Mouse (Mus musculus): ENCODE data around the gene Kif21a. TPM values are rescaled to one million over a fixed set of nuclear protein-coding genes. Genes with fewer than 3 reads are reported as not detected.
A peak's percentile ranks its signal among the peaks of the same experiment; 100 is the strongest.

Kif21a gene
- 2.1 and 3.1 TPM in 2 replicates for polyA plus RNA-seq (2016; fragmentation: Nextera tagmentation; extraction: Ambion mirVana)

- Histone ChIP-seq H3K4me3 (peak within 1 kb of the TSS; percentile 81), H3K27ac (peak within 1 kb of the TSS; percentile 85), H3K4me1 (peaks cover 11% of the 10 kb centered on the region; the same call in 1 of the 2 replicates), H3K9me3 (replicated peaks) (no peaks in the 10 kb centered on the region), H3K27me3 (ENCODE audit: low read depth, poor library complexity, severe bottlenecking) (peaks cover 4% of the 10 kb centered on the region; the same call in 1 of the 2 replicates), H3K36me3 (no peaks in the 10 kb centered on the region)
- 2% methylated on average over 83 of the region's 89 CpGs for WGBS
- DNase-seq (ENCODE audit: low spot score), result peak; percentile 76
Measured at GRCm38 (mm10) chr15:91049496-91050441, at the start of gene Kif21a. Gene Kif21a (minus strand): TSS chr15:91049948.

GRCm38 (mm10) chr15:91096606-91097005 is 46.9 kb upstream of the Kif21a start:
- Histone ChIP-seq H3K36me3 (no peaks in the 10 kb centered on the region), H3K27ac (no peak overlapping the region), H3K27me3 (ENCODE audit: low read depth, poor library complexity, severe bottlenecking) (no peaks in the 10 kb centered on the region), H3K9me3 (replicated peaks) (no peaks in the 10 kb centered on the region), H3K4me3 (no peak overlapping the region), H3K4me1 (peaks cover 4% of the 10 kb centered on the region; the same call in 1 of the 2 replicates)
- DNase-seq (ENCODE audit: low spot score), result no peak
- 82% methylated on average over 6 of the region's 6 CpGs for WGBS

- Histone ChIP-seq H3K9me3 (replicated peaks) (no peaks in the 10 kb centered on the region), H3K27ac (no peak overlapping the region), H3K4me3 (no peak overlapping the region), H3K4me1 (peaks cover 4% of the 10 kb centered on the region; the same call in 1 of the 2 replicates), H3K36me3 (no peaks in the 10 kb centered on the region), H3K27me3 (ENCODE audit: low read depth, poor library complexity, severe bottlenecking) (no peaks in the 10 kb centered on the region)
- 89% methylated on average over 7 of the region's 7 CpGs for WGBS
- no peak for DNase-seq (ENCODE audit: low spot score)
Measured at GRCm38 (mm10) chr15:91089427-91089826, 39.7 kb upstream of the Kif21a start.

GRCm38 (mm10) chr15:91088071-91088470 is 38.3 kb upstream of the Kif21a start:
- no peak for DNase-seq (ENCODE audit: low spot score)
- Histone ChIP-seq H3K27me3 (ENCODE audit: low read depth, poor library complexity, severe bottlenecking) (no peaks in the 10 kb centered on the region), H3K4me1 (peaks cover 4% of the 10 kb centered on the region; the same call in 1 of the 2 replicates), H3K27ac (no peak overlapping the region), H3K36me3 (no peaks in the 10 kb centered on the region), H3K9me3 (replicated peaks) (no peaks in the 10 kb centered on the region), H3K4me3 (no peak overlapping the region)
- 94% methylated on average over 12 of the region's 12 CpGs for WGBS

GRCm38 (mm10) chr15:91077457-91078410 is 28.0 kb upstream of the Kif21a start:
- Histone ChIP-seq H3K27ac (no peak overlapping the region), H3K9me3 (replicated peaks) (no peaks in the 10 kb centered on the region), H3K36me3 (no peaks in the 10 kb centered on the region), H3K27me3 (ENCODE audit: low read depth, poor library complexity, severe bottlenecking) (no peaks in the 10 kb centered on the region), H3K4me3 (no peak overlapping the region), H3K4me1 (no peaks in the 10 kb centered on the region)
- DNase-seq (ENCODE audit: low spot score), result no peak
- WGBS, result 39% methylated on average over 15 of the region's 15 CpGs

- Histone ChIP-seq H3K4me3 (no peak overlapping the region), H3K36me3 (no peaks in the 10 kb centered on the region), H3K9me3 (replicated peaks) (no peaks in the 10 kb centered on the region), H3K27me3 (ENCODE audit: low read depth, poor library complexity, severe bottlenecking) (no peaks in the 10 kb centered on the region), H3K4me1 (no peaks in the 10 kb centered on the region), H3K27ac (no peak overlapping the region)
- no peak for DNase-seq (ENCODE audit: low spot score)
- 92% methylated on average over 1 of the region's 1 CpGs for WGBS
Measured at GRCm38 (mm10) chr15:91072440-91072839, 22.7 kb upstream of the Kif21a start.

- H3K27ac ChIP-seq, result no peak overlapping the region
- no peaks in the 10 kb centered on the region for H3K9me3 ChIP-seq (replicated peaks)
- H3K4me3 ChIP-seq, result no peak overlapping the region
- H3K36me3 ChIP-seq, result no peaks in the 10 kb centered on the region
- H3K4me1 ChIP-seq, result no peaks in the 10 kb centered on the region
- DNase-seq (ENCODE audit: low spot score), result no peak
- WGBS, result 92% methylated on average over 12 of the region's 12 CpGs
- no peaks in the 10 kb centered on the region for H3K27me3 ChIP-seq (ENCODE audit: low read depth, poor library complexity, severe bottlenecking)
Measured at GRCm38 (mm10) chr15:91064310-91064826, 14.6 kb upstream of the Kif21a start.

- Histone ChIP-seq H3K27me3 (ENCODE audit: low read depth, poor library complexity, severe bottlenecking) (no peaks in the 10 kb centered on the region), H3K9me3 (replicated peaks) (no peaks in the 10 kb centered on the region), H3K4me1 (no peaks in the 10 kb centered on the region), H3K4me3 (no peak overlapping the region), H3K36me3 (no peaks in the 10 kb centered on the region), H3K27ac (no peak overlapping the region)
- WGBS, result 80% methylated on average over 7 of the region's 7 CpGs
- no peak for DNase-seq (ENCODE audit: low spot score)
Measured at GRCm38 (mm10) chr15:91063845-91064244, 14.1 kb upstream of the Kif21a start.

GRCm38 (mm10) chr15:91056866-91057342 is 7.2 kb upstream of the Kif21a start:
- peaks cover 2% of the 10 kb centered on the region; the same call in 1 of the 2 replicates for H3K4me1 ChIP-seq
- no peak for DNase-seq (ENCODE audit: low spot score)
- H3K27me3 ChIP-seq (ENCODE audit: low read depth, poor library complexity, severe bottlenecking), result no peaks in the 10 kb centered on the region
- WGBS, result 67% methylated on average over 3 of the region's 3 CpGs
- H3K9me3 ChIP-seq (replicated peaks), result no peaks in the 10 kb centered on the region
- H3K27ac ChIP-seq, result no peak overlapping the region
- no peak overlapping the region for H3K4me3 ChIP-seq
- no peaks in the 10 kb centered on the region for H3K36me3 ChIP-seq

GRCm38 (mm10) chr15:91056176-91056865 is 6.6 kb upstream of the Kif21a start:
- no peaks in the 10 kb centered on the region for H3K36me3 ChIP-seq
- 65% methylated on average over 5 of the region's 5 CpGs for WGBS
- H3K9me3 ChIP-seq (replicated peaks), result no peaks in the 10 kb centered on the region
- H3K4me1 ChIP-seq, result peaks cover 2% of the 10 kb centered on the region; the same call in 1 of the 2 replicates
- H3K4me3 ChIP-seq, result no peak overlapping the region
- DNase-seq (ENCODE audit: low spot score), result no peak
- no peak overlapping the region for H3K27ac ChIP-seq
- no peaks in the 10 kb centered on the region for H3K27me3 ChIP-seq (ENCODE audit: low read depth, poor library complexity, severe bottlenecking)

GRCm38 (mm10) chr15:91048951-91049495 is 725 bp downstream of the Kif21a start:
- H3K4me1 ChIP-seq, result peaks cover 11% of the 10 kb centered on the region; the same call in 1 of the 2 replicates
- peak overlapping the region; percentile 85 for H3K27ac ChIP-seq
- H3K27me3 ChIP-seq (ENCODE audit: low read depth, poor library complexity, severe bottlenecking), result peaks cover 4% of the 10 kb centered on the region; the same call in 1 of the 2 replicates
- H3K36me3 ChIP-seq, result no peaks in the 10 kb centered on the region
- WGBS, result 1% methylated on average over 43 of the region's 47 CpGs
- H3K9me3 ChIP-seq (replicated peaks), result no peaks in the 10 kb centered on the region
- no peak for DNase-seq (ENCODE audit: low spot score)
- peak overlapping the region; percentile 81 for H3K4me3 ChIP-seq
